Comparison of ENCODE assay signal across 8 mouse cellular contexts in the genomic region with DNA sequence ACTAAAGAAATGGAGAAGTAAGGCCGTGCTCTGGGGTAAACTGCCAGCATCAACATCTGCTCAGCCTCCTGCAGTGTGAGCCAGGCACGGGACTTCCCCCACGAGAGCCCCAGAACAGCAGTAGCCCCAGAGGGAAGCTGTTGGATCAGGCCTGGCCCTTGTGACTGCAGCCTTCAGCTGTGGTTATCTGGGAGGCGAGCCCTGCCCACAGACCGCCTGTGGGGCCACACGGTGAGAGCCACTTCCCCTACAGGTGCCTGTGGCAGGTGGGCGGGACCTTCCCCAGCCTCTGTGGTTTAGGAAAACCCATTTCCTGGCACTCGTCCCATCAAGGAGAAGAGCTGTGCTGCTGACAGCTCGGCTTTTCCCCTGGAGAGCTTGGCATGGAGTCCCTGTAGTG. TPM values are rescaled to one million over a fixed set of nuclear protein-coding genes. Genes with fewer than 3 reads are reported as not detected.
A peak's percentile ranks its signal among the peaks of the same experiment; 100 is the strongest.
DNase-seq lines count a peak whose midpoint lies in the region; ATAC-seq and TF ChIP-seq lines count a peak whose summit lies in the region.

No protein-coding gene starts in this region.

- TF ChIP-seq POLR2A in spleen, adult 2 months (IDR thresholded peaks at IDR 0.05; ENCODE audit: low read depth, low read length): no peak

- peaks cover 16% of the 10 kb centered on the region for H3K4me1 ChIP-seq in heart, embryonic 11.5 days (ENCODE audit: control insufficient read depth, insufficient read depth, low read length)
- H3K4me1 ChIP-seq in intestine, postnatal 0 days (replicated peaks; ENCODE audit: control insufficient read depth, insufficient read depth, low read length): peaks cover 4% of the 10 kb centered on the region; the same call in 1 of the 2 replicates
- peaks cover 19% of the 10 kb centered on the region for H3K4me1 ChIP-seq in lung, embryonic 16.5 days (replicated peaks; ENCODE audit: control insufficient read depth, insufficient read depth, low read length)
- peaks cover 15% of the 10 kb centered on the region; the same call in 1 of the 2 replicates for H3K4me1 ChIP-seq in spleen, adult 2 months (ENCODE audit: control insufficient read depth, insufficient read depth, insufficient read length)

- H3K9me3 ChIP-seq in heart, embryonic 11.5 days (replicated peaks; ENCODE audit: control insufficient read depth, low read length): 0 out of 2 replicates have a peak, but pooled peaks cover 3% of the 10 kb centered on the region
- no peaks in the 10 kb centered on the region for H3K9me3 ChIP-seq in intestine, postnatal 0 days (ENCODE audit: control insufficient read depth)
- no peaks in the 10 kb centered on the region for H3K9me3 ChIP-seq in lung, embryonic 16.5 days (ENCODE audit: control insufficient read depth, low read length)

- peaks cover 16% of the 10 kb centered on the region; the same call in 1 of the 2 replicates for H3K36me3 ChIP-seq in heart, embryonic 11.5 days (ENCODE audit: control insufficient read depth, insufficient read depth, low read length)
- peaks cover 14% of the 10 kb centered on the region for H3K36me3 ChIP-seq in intestine, postnatal 0 days (ENCODE audit: control insufficient read depth, insufficient read depth)
- peaks cover 6% of the 10 kb centered on the region; the same call in 1 of the 2 replicates for H3K36me3 ChIP-seq in lung, embryonic 16.5 days (ENCODE audit: control insufficient read depth, insufficient read depth, low read length)
- peaks cover 9% of the 10 kb centered on the region for H3K36me3 ChIP-seq in spleen, adult 2 months (ENCODE audit: control insufficient read depth, insufficient read depth, low read length)

- no peak overlapping the region for H3K4me3 ChIP-seq in heart, embryonic 11.5 days (ENCODE audit: low read depth, low read length)
- H3K4me3 ChIP-seq in intestine, postnatal 0 days (ENCODE audit: low read depth, low read length): no peak overlapping the region
- no peak overlapping the region for H3K4me3 ChIP-seq in lung, embryonic 16.5 days (ENCODE audit: low read length)
- no peak overlapping the region for H3K4me3 ChIP-seq in spleen, adult 2 months (ENCODE audit: extremely low read depth, insufficient read depth, insufficient read length)

- 0 out of 2 replicates have a peak, but pooled peaks have one; percentile 5 for TF ChIP-seq CTCF in intestine, postnatal 0 days (IDR thresholded peaks at IDR 0.05; ENCODE audit: low read depth)
- no peak for TF ChIP-seq CTCF in spleen, adult 2 months (IDR thresholded peaks at IDR 0.05; ENCODE audit: extremely low read depth, insufficient read depth, insufficient read length, insufficient replicate concordance)

- H3K27me3 ChIP-seq in heart, embryonic 11.5 days (ENCODE audit: control insufficient read depth, insufficient read depth, low read length): no peaks in the 10 kb centered on the region
- no peaks in the 10 kb centered on the region for H3K27me3 ChIP-seq in intestine, postnatal 0 days (replicated peaks; ENCODE audit: control insufficient read depth, insufficient read depth, low read length)
- H3K27me3 ChIP-seq in lung, embryonic 16.5 days (ENCODE audit: control insufficient read depth, insufficient read depth, low read depth, low read length): no peaks in the 10 kb centered on the region
- H3K27me3 ChIP-seq in spleen, adult 2 months (ENCODE audit: control insufficient read depth, insufficient read depth, low read length): no peaks in the 10 kb centered on the region

- peak; percentile 99 for DNase-seq in heart, adult 11 months
- DNase-seq in MEL-GATA-1-ER (ENCODE audit: extremely low read depth, low read depth): peak; percentile 90
- DNase-seq in gastrocnemius, postnatal 25 days: peak; percentile 60
- peak; percentile 81 to 82 for DNase-seq in spleen, adult 2 months (ENCODE audit: low read depth in 1 of 2, low spot score in 2 of 2)
- no peak for DNase-seq in embryo, embryonic 10 days (ENCODE audit: low spot score)

- H3K9ac ChIP-seq in heart, embryonic 11.5 days (ENCODE audit: low read depth, low read length): no peak overlapping the region
- H3K9ac ChIP-seq in intestine, postnatal 0 days (ENCODE audit: low read depth, low read length): no peak overlapping the region
- 0 out of 2 replicates have a peak overlapping the region, but pooled peaks have one; percentile 2 for H3K9ac ChIP-seq in lung, embryonic 16.5 days (ENCODE audit: low read length)

- WGBS in heart, embryonic 11.5 days (ENCODE audit: insufficient replicate concordance): 14% methylated on average over 9 of the region's 9 CpGs
- WGBS in intestine, postnatal 0 days: 3% methylated on average over 9 of the region's 9 CpGs
- 6% methylated on average over 9 of the region's 9 CpGs for WGBS in lung, embryonic 16.5 days
- WGBS in spleen, adult 2 months: 3% methylated on average over 9 of the region's 9 CpGs

- no peak overlapping the region for H3K27ac ChIP-seq in heart, embryonic 11.5 days (ENCODE audit: low read depth, low read length)
- peak overlapping the region; percentile 46; the same call in 1 of the 2 replicates for H3K27ac ChIP-seq in intestine, postnatal 0 days (ENCODE audit: low read depth, low read length)
- peak overlapping the region; percentile 80 for H3K27ac ChIP-seq in lung, embryonic 16.5 days (ENCODE audit: low read length)
- H3K27ac ChIP-seq in spleen, adult 2 months (ENCODE audit: insufficient read depth, low read length): peak overlapping the region; percentile 79

- ATAC-seq in heart, embryonic 11.5 days (replicated peaks; ENCODE audit: insufficient number of reproducible peaks, low FRiP score, low TSS enrichment): no peak
- peak; percentile 82 for ATAC-seq in intestine, postnatal 0 days
- ATAC-seq in lung, embryonic 16.5 days (ENCODE audit: low read depth): peak; percentile 72

- no peak overlapping the region for H3K4me2 ChIP-seq in heart, embryonic 11.5 days
- peak overlapping the region; percentile 27; the same call in 1 of the 2 replicates for H3K4me2 ChIP-seq in intestine, postnatal 0 days (replicated peaks; ENCODE audit: low read depth)
- H3K4me2 ChIP-seq in lung, embryonic 16.5 days (ENCODE audit: low read depth, low read length): no peak overlapping the region

RNA-seq across cellular contexts. Expression of a gene that starts 3.2 kb away (rescaled TPM):
- 18.2 and 18.9 TPM in 2 replicates for polyA plus RNA-seq in heart, embryonic 11.5 days (2014; fragmentation: Nextera tagmentation; extraction: Ambion mirVana)
- 10 to 100 TPM; 16.4 to 18.2 TPM for total RNA-seq in gastrocnemius, postnatal 25 days (2021)
- polyA plus RNA-seq in intestine, postnatal 0 days (2015; fragmentation: Nextera tagmentation; extraction: Ambion mirVana): 10.9 and 11.7 TPM in 2 replicates
- 34.5 and 35.6 TPM in 2 replicates for polyA plus RNA-seq in lung, embryonic 16.5 days (2015; fragmentation: Nextera tagmentation; extraction: Ambion mirVana)
- polyA plus RNA-seq in spleen, adult 2 months (2012; rRNA removed): 275 and 360 TPM in 2 replicates

RNA-seq across cellular contexts. Expression of a gene that starts 22.4 kb away (rescaled TPM):
- polyA plus RNA-seq in heart, embryonic 11.5 days (2014; fragmentation: Nextera tagmentation; extraction: Ambion mirVana): 760 and 778 TPM in 2 replicates
- total RNA-seq in gastrocnemius, postnatal 25 days (2021): 100 to 1,000 TPM; 613 to 621 TPM
- 588 and 627 TPM in 2 replicates for polyA plus RNA-seq in intestine, postnatal 0 days (2015; fragmentation: Nextera tagmentation; extraction: Ambion mirVana)
- 347 and 354 TPM in 2 replicates for polyA plus RNA-seq in lung, embryonic 16.5 days (2015; fragmentation: Nextera tagmentation; extraction: Ambion mirVana)
- 66.0 and 79.2 TPM in 2 replicates for polyA plus RNA-seq in spleen, adult 2 months (2012; rRNA removed)

RNA-seq across cellular contexts. Expression of a gene that starts 26.8 kb away (rescaled TPM):
- polyA plus RNA-seq in heart, embryonic 11.5 days (2014; fragmentation: Nextera tagmentation; extraction: Ambion mirVana): 246 and 248 TPM in 2 replicates
- 10 to 100 TPM; 11.9 to 13.3 TPM for total RNA-seq in gastrocnemius, postnatal 25 days (2021)
- polyA plus RNA-seq in intestine, postnatal 0 days (2015; fragmentation: Nextera tagmentation; extraction: Ambion mirVana): 117 and 138 TPM in 2 replicates
- 500 and 511 TPM in 2 replicates for polyA plus RNA-seq in lung, embryonic 16.5 days (2015; fragmentation: Nextera tagmentation; extraction: Ambion mirVana)
- 3.1 and 4.6 TPM in 2 replicates for polyA plus RNA-seq in spleen, adult 2 months (2012; rRNA removed)

Comparison
In these comparisons a context has a peak if more than half of its experiments do, and no peak if none do; other contexts are left out.
1. RNA of a gene that starts 26.8 kb away (polyA plus RNA-seq): 500 to 511 TPM in lung, embryonic 16.5 days, 246 to 248 TPM in heart, embryonic 11.5 days and 117 to 138 TPM in intestine, postnatal 0 days; 3.1 to 4.6 TPM in spleen, adult 2 months; every median in the first group is over 10 times any median in the second.